Mouse (Mus musculus) cortical plate, adult 2 months (tissue): ENCODE data around the gene Fgfr2.

Experiments
- CTCF ChIP-seq: fragments of 200-500 bp; IDR thresholded peaks from 2 replicates; pipeline ENCODE4 v1.5.1; 2011; ENCODE audit warnings: mild to moderate bottlenecking, control low read depth, low read length; ENCODE audit not compliant: insufficient read depth; ENCODE audit errors: extremely low read depth
- POLR2A ChIP-seq: fragments of 200-500 bp; IDR thresholded peaks from 2 replicates; pipeline ENCODE4 v1.6.1; 2011; ENCODE audit warnings: mild to moderate bottlenecking, low read length, control low read depth; ENCODE audit not compliant: insufficient read depth; ENCODE audit errors: extremely low read depth

- TF ChIP-seq CTCF (no peak), POLR2A (no peak)
Measured at GRCm38 (mm10) chr7:132088606-132089005, 1034.5 kb downstream of the Fgfr2 start.
